In the genomic region with DNA sequence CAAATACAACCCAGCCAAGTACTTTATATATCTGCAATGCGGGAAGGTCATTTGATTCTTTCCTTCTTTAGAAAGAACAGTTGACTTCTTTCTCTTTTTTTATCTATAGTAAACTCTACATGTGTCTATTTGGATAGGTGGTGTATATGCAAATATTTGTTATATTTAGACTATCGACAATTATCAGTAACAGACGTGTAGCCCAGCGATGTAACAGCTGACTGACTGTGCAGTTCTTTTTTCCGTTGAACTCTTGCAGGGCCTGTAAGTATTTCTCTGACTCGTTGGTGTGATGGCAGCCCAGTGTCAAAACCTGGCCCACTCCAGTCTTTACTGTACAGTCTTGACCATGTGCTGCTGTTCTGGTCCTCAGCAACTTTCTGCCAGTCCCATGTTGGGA, we compare ENCODE assay signal across 33 mouse cellular contexts. TPM values are rescaled to one million over a fixed set of nuclear protein-coding genes. Genes with fewer than 3 reads are reported as not detected.
"Had no signal": no experiment of that assay in that cellular context is flagged by ENCODE, and none has a peak within 500 bp of the region (broad histone marks: within the 10 kb centered on the region; RNA-seq: fewer than 3 reads in every experiment).

No protein-coding gene starts in this region.

- H3K4me3 ChIP-seq: limb, embryonic 10.5 days; limb, embryonic 12.5 days; limb, embryonic 13.5 days; limb, embryonic 15.5 days; liver, embryonic 12.5 days; liver, embryonic 13.5 days; liver, embryonic 15.5 days; lung, embryonic 15.5 days; megakaryocyte, embryonic 14.5 days; midbrain, embryonic 10.5 days; midbrain, embryonic 12.5 days; midbrain, embryonic 13.5 days; midbrain, embryonic 15.5 days; myocyte; neural tube, embryonic 12.5 days had no signal

- H3K27ac ChIP-seq: limb, embryonic 10.5 days; limb, embryonic 12.5 days; limb, embryonic 13.5 days; limb, embryonic 15.5 days; liver, embryonic 12.5 days; liver, embryonic 13.5 days; liver, embryonic 14.5 days; liver, embryonic 15.5 days; lung, embryonic 15.5 days; macrophage; midbrain, embryonic 10.5 days; midbrain, embryonic 12.5 days; midbrain, embryonic 13.5 days; midbrain, embryonic 15.5 days; neural tube, embryonic 12.5 days had no signal

- H3K9ac ChIP-seq: limb, embryonic 12.5 days; limb, embryonic 13.5 days; limb, embryonic 15.5 days; liver, embryonic 12.5 days; liver, embryonic 13.5 days; liver, embryonic 14.5 days; liver, embryonic 15.5 days; liver, postnatal 0 days; lung, embryonic 14.5 days; lung, embryonic 15.5 days; midbrain, embryonic 12.5 days; midbrain, embryonic 13.5 days; midbrain, embryonic 15.5 days; neural tube, embryonic 12.5 days had no signal

- H3K9me3 ChIP-seq: limb, embryonic 10.5 days; limb, embryonic 12.5 days; limb, embryonic 13.5 days; limb, embryonic 15.5 days; liver, embryonic 12.5 days; liver, embryonic 13.5 days; liver, embryonic 15.5 days; lung, embryonic 15.5 days; megakaryocyte, embryonic 14.5 days; midbrain, embryonic 10.5 days; midbrain, embryonic 12.5 days; midbrain, embryonic 13.5 days; midbrain, embryonic 15.5 days; neural tube, embryonic 12.5 days had no signal

- H3K4me1 ChIP-seq: liver, embryonic 13.5 days had no signal

- H3K36me3 ChIP-seq: limb, embryonic 10.5 days; limb, embryonic 12.5 days; limb, embryonic 13.5 days; limb, embryonic 15.5 days; liver, embryonic 12.5 days; liver, embryonic 13.5 days; liver, embryonic 15.5 days; lung, embryonic 15.5 days; midbrain, embryonic 10.5 days; midbrain, embryonic 12.5 days; midbrain, embryonic 13.5 days; midbrain, embryonic 15.5 days; neural tube, embryonic 12.5 days had no signal

- H3K27me3 ChIP-seq: limb, embryonic 12.5 days; limb, embryonic 13.5 days; limb, embryonic 15.5 days; liver, embryonic 12.5 days; liver, embryonic 13.5 days; liver, embryonic 15.5 days; lung, embryonic 15.5 days; megakaryocyte, embryonic 14.5 days; midbrain, embryonic 12.5 days; midbrain, embryonic 13.5 days; midbrain, embryonic 15.5 days; neural tube, embryonic 12.5 days had no signal

- ATAC-seq: liver, embryonic 12.5 days; liver, postnatal 0 days; lung, postnatal 0 days; midbrain, embryonic 13.5 days; midbrain, embryonic 15.5 days; midbrain, embryonic 16.5 days had no signal

- H3K4me2 ChIP-seq: limb, embryonic 12.5 days; limb, embryonic 13.5 days; limb, embryonic 15.5 days; liver, embryonic 11.5 days; liver, embryonic 12.5 days; liver, embryonic 13.5 days; liver, embryonic 15.5 days; lung, embryonic 14.5 days; lung, embryonic 15.5 days; midbrain, embryonic 11.5 days; midbrain, embryonic 12.5 days; midbrain, embryonic 13.5 days; midbrain, embryonic 15.5 days; neural tube, embryonic 12.5 days had no signal

- DNase-seq: left cerebral cortex, postnatal 4 days; liver; liver, embryonic 13.5 days; liver, postnatal 0 days; lung, adult 18-20 months; lung, adult 2 months; lung, embryonic 14.5 days; lung, postnatal 10 days; lung, postnatal 14 days; lung, postnatal 36 days; lung, postnatal 4 days; midbrain, embryonic 14.5 days had no signal

RNA-seq across cellular contexts. Expression of gene Ccdc39, which starts 2.5 kb away (rescaled TPM):
- total RNA-seq: megakaryocyte, adult 5-6 weeks had no signal
